Mouse (Mus musculus) megakaryocyte, embryonic 14.5 days (primary cell): ENCODE results near the gene Mlst8.

ENCODE experiments used
- FLI1 ChIP-seq: IDR thresholded peaks from 2 replicates; pipeline ENCODE4 v1.6.1; 2012; ENCODE audit warnings: low read length, inconsistent platforms, mixed read lengths
- GATA1 ChIP-seq: IDR thresholded peaks from 3 replicates; pipeline ENCODE4 v1.6.1; 2012; ENCODE audit warnings: mixed read lengths, low read length, inconsistent platforms, borderline replicate concordance

DNA sequence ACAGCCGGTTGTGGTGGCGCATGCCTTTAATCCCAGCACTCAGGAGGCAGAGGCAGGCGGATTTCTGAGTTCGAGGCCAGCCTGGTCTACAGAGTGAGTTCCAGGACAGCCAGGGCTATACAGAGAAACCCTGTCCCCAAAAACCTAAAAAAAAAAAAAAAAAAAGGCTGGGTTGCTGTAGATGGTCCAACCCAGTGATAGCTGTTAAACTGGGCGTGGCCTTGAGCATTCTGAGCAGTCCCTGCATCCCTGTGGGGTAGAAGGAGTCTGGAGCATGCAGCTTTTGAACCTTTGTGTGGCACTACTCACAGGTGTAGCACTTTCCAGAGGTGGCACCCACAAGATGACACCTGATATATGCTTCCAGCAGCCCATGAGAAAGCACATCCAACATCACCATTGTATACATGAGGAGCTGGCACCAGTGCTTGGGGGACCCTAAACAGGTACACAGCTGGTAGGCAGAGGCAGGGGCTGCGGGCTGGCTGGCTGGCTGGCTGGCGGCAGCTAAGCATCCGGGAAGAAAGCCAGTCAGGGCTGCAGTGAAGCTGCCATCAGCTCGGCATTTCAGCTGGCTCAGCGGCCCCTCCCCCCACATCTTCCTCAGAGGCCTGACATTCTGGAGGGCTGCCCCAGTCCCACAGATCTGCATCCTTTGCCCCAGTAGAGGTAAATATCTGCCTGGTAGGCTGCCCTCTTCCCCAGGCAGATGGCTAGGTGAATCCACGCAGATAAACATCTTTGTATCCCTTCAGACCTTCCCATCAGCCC is 6.4 kb upstream of the Mlst8 start:
- TF ChIP-seq GATA1 (no peak), FLI1 (no peak)
